13 mouse cellular contexts compared by ENCODE assay signal in the genomic region with DNA sequence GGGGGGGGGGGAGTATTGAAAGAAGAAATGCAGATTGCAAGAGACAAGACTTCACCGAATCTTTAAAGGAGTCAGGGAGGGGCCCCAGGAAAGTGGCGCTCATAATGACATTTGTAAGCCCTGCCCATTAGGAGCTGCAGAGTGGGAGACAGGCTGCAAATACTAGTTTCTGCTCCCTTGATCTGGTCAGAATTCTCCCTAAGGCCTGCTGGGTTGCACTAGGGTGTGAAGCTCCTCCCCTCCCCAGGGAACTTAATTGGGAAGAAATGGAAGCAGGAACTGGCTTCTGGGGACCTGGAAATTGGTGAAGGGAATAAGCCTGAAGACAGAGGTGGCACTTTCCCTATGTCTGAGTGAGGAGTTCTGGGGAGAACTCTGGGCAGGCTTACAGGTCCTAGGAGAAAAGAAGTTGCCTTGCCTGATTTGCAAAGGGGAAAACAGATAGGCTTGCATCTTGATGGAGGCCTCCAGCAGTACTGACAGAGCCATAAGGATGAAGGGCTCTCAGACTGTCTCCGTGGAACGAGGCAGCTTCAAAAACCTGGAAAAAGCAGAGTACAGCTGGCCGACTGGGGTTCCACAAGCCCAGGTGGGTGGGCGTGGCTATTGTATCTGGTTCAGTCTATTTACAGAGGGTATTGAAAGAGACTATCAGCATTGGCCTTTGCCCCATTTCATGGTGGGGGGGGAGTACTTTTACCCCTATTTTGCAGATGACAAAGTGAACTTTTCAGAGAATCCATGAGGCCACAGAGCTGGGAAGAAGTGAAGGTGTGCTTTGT.
A peak's percentile ranks its signal among the peaks of the same experiment; 100 is the strongest.
DNase-seq lines count a peak whose midpoint lies in the region; ATAC-seq lines count a peak whose summit lies in the region.
"Had no signal": no experiment of that assay in that cellular context is flagged by ENCODE, and none has a peak within 500 bp of the region (broad histone marks: within the 10 kb centered on the region; RNA-seq: fewer than 3 reads in every experiment).

No protein-coding gene starts in this region.

- no peaks in the 10 kb centered on the region for H3K36me3 ChIP-seq in kidney, embryonic 16.5 days (ENCODE audit: insufficient read depth, low read length)
- no peaks in the 10 kb centered on the region for H3K36me3 ChIP-seq in embryonic facial prominence, embryonic 14.5 days (ENCODE audit: control insufficient read depth, insufficient read depth, low read length)
- no peaks in the 10 kb centered on the region for H3K36me3 ChIP-seq in liver, embryonic 16.5 days (ENCODE audit: control insufficient read depth, insufficient read depth)
- H3K36me3 ChIP-seq: neural tube, embryonic 13.5 days had no signal

- no peaks in the 10 kb centered on the region for H3K9me3 ChIP-seq in kidney, embryonic 16.5 days (ENCODE audit: low read length)
- H3K9me3 ChIP-seq in embryonic facial prominence, embryonic 14.5 days (ENCODE audit: control insufficient read depth, low read length): no peaks in the 10 kb centered on the region
- no peaks in the 10 kb centered on the region for H3K9me3 ChIP-seq in liver, embryonic 16.5 days (replicated peaks; ENCODE audit: control insufficient read depth, low read length)
- H3K9me3 ChIP-seq: neural tube, embryonic 13.5 days had no signal

- H3K27me3 ChIP-seq in kidney, embryonic 16.5 days (ENCODE audit: insufficient read depth, low read length): no peaks in the 10 kb centered on the region
- no peaks in the 10 kb centered on the region for H3K27me3 ChIP-seq in embryonic facial prominence, embryonic 14.5 days (replicated peaks; ENCODE audit: control insufficient read depth, insufficient read depth, low read length)
- no peaks in the 10 kb centered on the region for H3K27me3 ChIP-seq in liver, embryonic 16.5 days (ENCODE audit: control insufficient read depth, insufficient read depth, low read depth, low read length)
- H3K27me3 ChIP-seq: neural tube, embryonic 13.5 days had no signal

- no peak overlapping the region for H3K9ac ChIP-seq in kidney, embryonic 16.5 days (replicated peaks; ENCODE audit: low read length)
- H3K9ac ChIP-seq in embryonic facial prominence, embryonic 14.5 days (ENCODE audit: low read depth, low read length): no peak overlapping the region
- no peak overlapping the region for H3K9ac ChIP-seq in liver, embryonic 16.5 days (ENCODE audit: low read depth, low read length)
- H3K9ac ChIP-seq: neural tube, embryonic 13.5 days had no signal

- 29% methylated on average over 6 of the region's 6 CpGs for WGBS in kidney, embryonic 16.5 days
- 24% methylated on average over 6 of the region's 6 CpGs for WGBS in embryonic facial prominence, embryonic 14.5 days
- WGBS in liver, embryonic 16.5 days (ENCODE audit: insufficient replicate concordance): 34% methylated on average over 6 of the region's 6 CpGs

- peak overlapping the region; percentile 56 for H3K27ac ChIP-seq in kidney, embryonic 16.5 days (ENCODE audit: low read length)
- H3K27ac ChIP-seq in embryonic facial prominence, embryonic 14.5 days (replicated peaks; ENCODE audit: low read depth, low read length): no peak overlapping the region
- H3K27ac ChIP-seq in liver, embryonic 16.5 days (ENCODE audit: low read length): no peak overlapping the region; the same call in 1 of the 2 replicates
- H3K27ac ChIP-seq: neural tube, embryonic 13.5 days had no signal

- no peak for DNase-seq in kidney, postnatal 36 days
- DNase-seq in R1 (ENCODE audit: low read depth, low spot score): peak; percentile 32
- peak; percentile 34 for DNase-seq in embryonic facial prominence, embryonic 14.5 days (ENCODE audit: low spot score)
- DNase-seq in lung, postnatal 36 days: no peak
- DNase-seq in thymus, postnatal 25 days: no peak
- DNase-seq: cerebellum, adult 9-11 months; gastrocnemius, postnatal 10 days; lung, adult 2 months had no signal

- H3K4me2 ChIP-seq in kidney, embryonic 16.5 days (replicated peaks; ENCODE audit: low read depth, low read length): no peak overlapping the region
- no peak overlapping the region for H3K4me2 ChIP-seq in embryonic facial prominence, embryonic 14.5 days (ENCODE audit: low read depth, low read length)
- H3K4me2 ChIP-seq in liver, embryonic 16.5 days (ENCODE audit: low read depth, low read length): no peak overlapping the region
- H3K4me2 ChIP-seq: heart, embryonic 11.5 days; neural tube, embryonic 13.5 days had no signal

- ATAC-seq in kidney, embryonic 16.5 days (ENCODE audit: low FRiP score, low TSS enrichment): no peak; the same call in 1 of the 2 replicates
- peak; percentile 26; the same call in 1 of the 2 replicates for ATAC-seq in embryonic facial prominence, embryonic 14.5 days (ENCODE audit: low read depth)
- peak; percentile 73 for ATAC-seq in liver, embryonic 16.5 days (ENCODE audit: low read depth)
- ATAC-seq: activated CD4-positive, CD25-positive, alpha-beta regulatory T cell, adult 4 months had no signal

- no peak overlapping the region for H3K4me3 ChIP-seq in kidney, embryonic 16.5 days (ENCODE audit: low read length)
- no peak overlapping the region for H3K4me3 ChIP-seq in embryonic facial prominence, embryonic 14.5 days (ENCODE audit: low read depth, low read length)
- no peak overlapping the region for H3K4me3 ChIP-seq in liver, embryonic 16.5 days (ENCODE audit: low read depth, low read length)
- H3K4me3 ChIP-seq: neural tube, embryonic 13.5 days had no signal

- peaks cover 19% of the 10 kb centered on the region for H3K4me1 ChIP-seq in kidney, embryonic 16.5 days (ENCODE audit: insufficient read depth, low read length)
- H3K4me1 ChIP-seq in embryonic facial prominence, embryonic 14.5 days (ENCODE audit: control insufficient read depth, insufficient read depth, low read length): 0 out of 2 replicates have a peak, but pooled peaks cover 3% of the 10 kb centered on the region
- H3K4me1 ChIP-seq in liver, embryonic 16.5 days (ENCODE audit: control insufficient read depth, low read depth, low read length): peaks cover 6% of the 10 kb centered on the region

Comparison
In these comparisons a context has a peak if more than half of its experiments do, and no peak if none do; other contexts are left out.
1. DNase-seq: peak in R1 (single experiment) and embryonic facial prominence, embryonic 14.5 days (single experiment); none in kidney, postnatal 36 days (0 of 2), lung, postnatal 36 days (single experiment) and thymus, postnatal 25 days (single experiment).